Mouse (Mus musculus): ENCODE measurements around the gene Ctdsp1.

DNA sequence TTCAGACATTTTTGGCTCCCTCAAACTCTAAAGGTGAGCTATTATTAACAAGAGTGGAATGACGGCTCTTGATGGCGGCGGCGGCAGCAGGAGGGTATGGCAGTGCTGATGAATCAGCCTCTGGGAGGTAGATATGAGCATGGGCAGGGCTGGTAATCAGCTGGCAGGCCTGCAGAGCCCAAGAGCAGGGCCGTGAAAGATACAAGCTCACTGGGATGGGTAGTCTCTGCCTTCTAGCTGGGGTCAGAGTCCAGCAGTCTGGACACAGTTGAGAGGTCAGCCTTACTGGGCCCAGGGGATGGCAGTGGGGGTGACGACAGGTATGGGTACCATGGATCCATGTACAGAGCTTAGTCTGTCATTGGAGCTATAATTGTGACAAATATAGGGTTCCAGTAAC lies 41.9 kb downstream of the Ctdsp1 start:
- TF ChIP-seq CTCF (IDR thresholded peaks at IDR 0.05; ENCODE audit: low read depth, low read length) (no peak), POLR2A (IDR thresholded peaks at IDR 0.05; ENCODE audit: extremely low read depth, insufficient read depth, low read length) (no peak)

All from liver, adult 2 months (tissue).